Mouse (Mus musculus) megakaryocyte, embryonic 14.5 days (primary cell): ENCODE data around the gene Krtap19-3.

ENCODE experiments used
- FLI1 ChIP-seq: IDR thresholded peaks from 2 replicates; pipeline ENCODE4 v1.6.1; 2012; ENCODE audit warnings: low read length, inconsistent platforms, mixed read lengths
- GATA1 ChIP-seq: IDR thresholded peaks from 3 replicates; pipeline ENCODE4 v1.6.1; 2012; ENCODE audit warnings: mixed read lengths, low read length, inconsistent platforms, borderline replicate concordance

DNA sequence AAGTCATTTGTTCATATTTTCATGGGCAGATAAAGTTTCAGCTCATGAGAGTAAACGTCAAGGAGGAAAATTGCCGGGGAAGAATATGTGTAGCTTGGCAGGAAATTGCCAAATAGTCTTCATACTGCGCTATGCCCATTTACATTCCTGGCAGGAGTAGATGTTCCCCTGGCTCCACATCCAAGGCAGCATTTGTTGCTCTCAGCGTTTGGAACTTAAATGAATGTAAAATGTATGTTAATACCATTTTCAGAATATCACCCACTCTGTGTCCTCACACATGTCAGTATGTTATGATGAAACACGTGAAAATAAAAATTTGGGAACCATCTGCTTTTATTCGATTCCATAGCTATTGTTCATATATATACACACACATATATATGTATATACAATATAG is 9.0 kb upstream of the Krtap19-3 start:
- TF ChIP-seq GATA1 (no peak), FLI1 (no peak)
